Mouse (Mus musculus): ENCODE results near the gene Mpdu1.
"Not testable (repeated sequence)": the region's sequence is repeated elsewhere in the genome, so short reads cannot be mapped to it uniquely, and the experiment has no call there.

Mpdu1 gene

GRCm38 (mm10) chr11:69662213-69662966 is at the start of gene Mpdu1:
TSS of gene Mpdu1 (minus strand) at chr11:69662642.
- in situ Hi-C loops (cut with MboI, MseI): loop anchor here (10.0 kb wide), 2 partner anchors 78 to 568 kb away; partner anchors contain the start of genes Per1, Trp53 and Wrap53

GRCm38 (mm10) chr11:69711082-69711481 is 48.6 kb upstream of the Mpdu1 start:
- in situ Hi-C loops (cut with MboI, MseI): no loop called here

GRCm38 (mm10) chr11:69710470-69710869 is 48.0 kb upstream of the Mpdu1 start:
- in situ Hi-C loops (cut with MboI, MseI): no loop called here

- in situ Hi-C loops (cut with MboI, MseI): no loop called here
Observed at GRCm38 (mm10) chr11:69709554-69710446, 47.4 kb upstream of the Mpdu1 start.

- in situ Hi-C loops (cut with MboI, MseI): no loop called here
Observed at GRCm38 (mm10) chr11:69708614-69709265, 46.3 kb upstream of the Mpdu1 start.

- in situ Hi-C loops (cut with MboI, MseI): no loop called here
Observed at GRCm38 (mm10) chr11:69707873-69708381, 45.5 kb upstream of the Mpdu1 start.

GRCm38 (mm10) chr11:69707480-69707847 is 45.0 kb upstream of the Mpdu1 start:
- in situ Hi-C loops (cut with MboI, MseI): no loop called here

- in situ Hi-C loops (cut with MboI, MseI): no loop called here
Observed at GRCm38 (mm10) chr11:69706775-69707479, 44.5 kb upstream of the Mpdu1 start.

- in situ Hi-C loops (cut with MboI, MseI): no loop called here
Observed at GRCm38 (mm10) chr11:69704613-69705010, 42.2 kb upstream of the Mpdu1 start.

- in situ Hi-C loops (cut with MboI, MseI): no loop called here
Observed at GRCm38 (mm10) chr11:69703814-69704612, 41.6 kb upstream of the Mpdu1 start.

- in situ Hi-C loops (cut with MboI, MseI): not testable (repeated sequence)
Observed at GRCm38 (mm10) chr11:69703381-69703780, 40.9 kb upstream of the Mpdu1 start.

GRCm38 (mm10) chr11:69702886-69703285 is 40.4 kb upstream of the Mpdu1 start:
- in situ Hi-C loops (cut with MboI, MseI): not testable (repeated sequence)

- in situ Hi-C loops (cut with MboI, MseI): no loop called here
Observed at GRCm38 (mm10) chr11:69699595-69699994, 37.2 kb upstream of the Mpdu1 start.

- in situ Hi-C loops (cut with MboI, MseI): no loop called here
Observed at GRCm38 (mm10) chr11:69698574-69698973, 36.1 kb upstream of the Mpdu1 start.

- in situ Hi-C loops (cut with MboI, MseI): no loop called here
Observed at GRCm38 (mm10) chr11:69697396-69697795, 35.0 kb upstream of the Mpdu1 start.

GRCm38 (mm10) chr11:69695361-69696181 is 33.1 kb upstream of the Mpdu1 start, which contains the start of the genes Tnfsf12 and Tnfsfm13:
TSS of gene Tnfsf12 (minus strand) at chr11:69695849.
TSS of gene Tnfsfm13 (minus strand) at chr11:69696098.
- in situ Hi-C loops (cut with MboI, MseI): no loop called here

- in situ Hi-C loops (cut with MboI, MseI): no loop called here
Observed at GRCm38 (mm10) chr11:69695046-69695360, 32.6 kb upstream of the Mpdu1 start.

- in situ Hi-C loops (cut with MboI, MseI): no loop called here
Observed at GRCm38 (mm10) chr11:69693421-69693965, 31.1 kb upstream of the Mpdu1 start.

- in situ Hi-C loops (cut with MboI, MseI): no loop called here
Observed at GRCm38 (mm10) chr11:69692863-69693262, 30.4 kb upstream of the Mpdu1 start.
